Mouse (Mus musculus): Measurements from ENCODE around the gene Rps11.

GRCm38 (mm10) chr7:45083300-45083890 lies 40.8 kb downstream of the Rps11 start:
- TF ChIP-seq CTCF (IDR thresholded peaks at IDR 0.05; ENCODE audit: insufficient read depth, low read length) (no peak), POLR2A (IDR thresholded peaks at IDR 0.05; ENCODE audit: borderline replicate concordance, extremely low read depth, low read depth, low read length) (no peak)
